Mouse (Mus musculus): ENCODE data around the gene Thoc3.

GRCm38 (mm10) chr13:54501352-54501751 is 32.7 kb upstream of the Thoc3 start:
- TF ChIP-seq TAL1 (IDR thresholded peaks at IDR 0.05; ENCODE audit: low read length) (no peak), GATA1 (IDR thresholded peaks at IDR 0.05; ENCODE audit: low read length) (no peak)
